Mouse (Mus musculus): ENCODE data around the gene Arsj.

GRCm38 (mm10) chr3:126464262-126464661 is 100.8 kb downstream of the Arsj start:
- TF ChIP-seq POLR2A (IDR thresholded peaks at IDR 0.05; ENCODE audit: low read depth, low read length) (no peak), BHLHE40 (IDR thresholded peaks at IDR 0.05; ENCODE audit: low read depth, low read length) (no peak)

Measured in CH12.LX (cell line).